Mouse (Mus musculus) lung, adult 2 months (tissue): ENCODE results near the gene Dsn1.

Source experiments
- CTCF ChIP-seq: fragments of 200-500 bp; IDR thresholded peaks from 2 replicates; pipeline ENCODE4 v1.5.1; 2011; ENCODE audit warnings: mild to moderate bottlenecking, low read length, control low read depth; ENCODE audit not compliant: insufficient read depth
- POLR2A ChIP-seq: fragments of 200-500 bp; IDR thresholded peaks from 2 replicates; pipeline ENCODE4 v1.6.1; 2011; ENCODE audit warnings: low read depth, mild to moderate bottlenecking, control low read depth, low read length, borderline replicate concordance; ENCODE audit errors: extremely low read depth

GRCm38 (mm10) chr2:157053787-157054186, 46.8 kb upstream of the Dsn1 start:
- peak; percentile 29 for TF ChIP-seq CTCF
- TF ChIP-seq POLR2A, result no peak
